Mouse (Mus musculus) yolk sac, embryonic 10.5 days (tissue): ENCODE results near the gene Fbp2.
"Not testable (repeated sequence)": the region's sequence is repeated elsewhere in the genome, so short reads cannot be mapped to it uniquely, and the experiment has no call there.

ENCODE experiments used
- DNase-seq: peaks from one replicate; pipeline ENCODE4 v3.0.0-alpha.2; 2017; ENCODE audit warnings: low spot score

The Fbp2 gene

GRCm38 (mm10) chr13:62863771-62864170, 5.5 kb upstream of the Fbp2 start:
- no peak for DNase-seq

DNA sequence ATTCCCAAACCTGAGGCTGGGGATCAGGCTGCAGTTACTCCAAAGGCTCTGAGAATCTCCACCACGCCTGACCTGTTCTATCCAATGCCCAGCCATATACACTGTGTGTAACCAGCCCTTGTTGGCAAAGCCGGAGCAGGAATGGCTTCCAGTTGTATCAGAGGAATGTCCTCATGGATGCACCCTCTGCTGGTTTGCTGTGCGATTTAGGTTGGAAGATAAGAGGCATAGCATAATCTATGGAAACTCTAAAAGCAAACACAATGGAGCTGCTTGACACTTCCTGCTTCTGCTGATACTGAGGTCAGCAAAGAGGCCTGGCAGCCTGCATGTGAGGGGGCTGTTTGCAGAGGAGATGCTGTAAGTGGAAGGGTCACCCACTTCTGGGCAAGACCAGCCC, 4.7 kb upstream of the Fbp2 start:
- no peak for DNase-seq

GRCm38 (mm10) chr13:62860068-62860467, 1.8 kb upstream of the Fbp2 start:
- DNase-seq = no peak

GRCm38 (mm10) chr13:62859251-62859650, 1.0 kb upstream of the Fbp2 start:
- peak; percentile 55 for DNase-seq

GRCm38 (mm10) chr13:62856850-62857249, 1.4 kb downstream of the Fbp2 start:
- DNase-seq = no peak

DNA sequence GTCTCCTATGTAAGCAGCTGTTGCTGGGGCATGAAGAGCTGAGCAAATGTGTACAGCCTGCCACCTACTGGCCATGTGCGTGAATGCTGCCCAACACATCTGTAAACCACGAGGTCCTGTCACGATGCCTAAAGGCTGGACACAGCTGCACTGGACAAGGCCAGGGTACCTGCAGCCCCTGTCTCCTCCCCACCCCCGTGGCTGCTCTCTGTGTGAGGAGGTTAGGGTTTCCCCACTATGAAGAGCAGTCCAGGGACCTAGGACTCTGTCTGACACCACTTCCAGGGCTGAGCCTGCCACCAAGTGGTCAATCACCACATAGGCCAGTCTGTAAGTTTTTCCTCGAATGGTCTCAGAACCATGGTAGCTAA, 1.9 kb downstream of the Fbp2 start:
- peak; percentile 88 for DNase-seq

- no peak for DNase-seq
These were observed 2.6 kb downstream of the Fbp2 start for GRCm38 (mm10) chr13:62855396-62856304.

GRCm38 (mm10) chr13:62854666-62855065, 3.6 kb downstream of the Fbp2 start:
- DNase-seq = peak; percentile 44

DNA sequence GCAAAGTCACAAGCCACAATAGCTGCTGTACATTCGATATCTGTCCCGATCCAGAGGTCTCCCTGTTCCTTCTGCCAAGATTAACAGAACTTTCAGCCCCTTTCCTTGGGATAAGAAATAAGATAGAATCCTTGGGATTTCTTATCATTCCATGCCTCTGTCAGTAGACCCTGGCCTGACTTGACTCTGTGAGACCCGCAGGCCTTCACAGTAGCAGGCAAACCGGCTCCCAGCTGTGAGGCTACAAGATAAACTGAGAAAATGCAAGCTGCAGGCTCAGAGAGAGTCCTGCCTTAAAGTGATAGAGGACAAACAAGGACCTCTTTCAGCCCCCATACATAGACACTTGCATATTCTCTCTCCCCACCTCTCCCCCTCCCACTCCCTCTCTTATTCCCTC, 24.9 kb downstream of the Fbp2 start:
- DNase-seq = no peak

DNA sequence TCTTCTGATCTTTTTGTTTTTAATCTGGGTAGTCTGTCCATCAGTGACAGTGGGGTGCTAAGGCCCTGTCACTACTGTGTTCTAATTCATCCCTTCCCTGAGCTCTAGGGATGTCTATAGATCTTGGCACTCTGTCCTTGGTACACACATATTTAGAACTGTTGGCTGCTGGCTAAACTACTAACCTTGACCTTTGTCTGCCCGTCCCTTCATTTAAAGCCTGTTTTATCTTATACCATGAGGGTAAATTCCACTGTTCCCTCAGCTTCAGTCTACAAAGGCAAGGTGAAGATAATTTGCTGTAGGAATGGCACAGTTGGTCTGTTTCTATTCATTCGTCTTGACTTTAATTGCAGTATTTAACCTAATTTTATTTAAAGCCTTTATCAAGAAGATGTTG, 26.0 kb downstream of the Fbp2 start:
- no peak for DNase-seq

GRCm38 (mm10) chr13:62815705-62816104, 42.5 kb downstream of the Fbp2 start:
- not testable (repeated sequence) for DNase-seq

GRCm38 (mm10) chr13:62812713-62813112, 45.5 kb downstream of the Fbp2 start:
- DNase-seq = no peak

GRCm38 (mm10) chr13:62807981-62808380, 50.2 kb downstream of the Fbp2 start:
- DNase-seq = not testable (repeated sequence)
